Mouse (Mus musculus): ENCODE data around the gene Phykpl.

- TF ChIP-seq EP300 (IDR thresholded peaks at IDR 0.05; ENCODE audit: low read depth) (no peak), CTCF (IDR thresholded peaks at IDR 0.05; ENCODE audit: low read depth) (peak; percentile 43)
Observed at GRCm38 (mm10) chr11:51636323-51636684, 51.7 kb downstream of the Phykpl start.

Data from heart, postnatal 0 days (tissue).